8 mouse cellular contexts compared by ENCODE assay signal in the genomic region with DNA sequence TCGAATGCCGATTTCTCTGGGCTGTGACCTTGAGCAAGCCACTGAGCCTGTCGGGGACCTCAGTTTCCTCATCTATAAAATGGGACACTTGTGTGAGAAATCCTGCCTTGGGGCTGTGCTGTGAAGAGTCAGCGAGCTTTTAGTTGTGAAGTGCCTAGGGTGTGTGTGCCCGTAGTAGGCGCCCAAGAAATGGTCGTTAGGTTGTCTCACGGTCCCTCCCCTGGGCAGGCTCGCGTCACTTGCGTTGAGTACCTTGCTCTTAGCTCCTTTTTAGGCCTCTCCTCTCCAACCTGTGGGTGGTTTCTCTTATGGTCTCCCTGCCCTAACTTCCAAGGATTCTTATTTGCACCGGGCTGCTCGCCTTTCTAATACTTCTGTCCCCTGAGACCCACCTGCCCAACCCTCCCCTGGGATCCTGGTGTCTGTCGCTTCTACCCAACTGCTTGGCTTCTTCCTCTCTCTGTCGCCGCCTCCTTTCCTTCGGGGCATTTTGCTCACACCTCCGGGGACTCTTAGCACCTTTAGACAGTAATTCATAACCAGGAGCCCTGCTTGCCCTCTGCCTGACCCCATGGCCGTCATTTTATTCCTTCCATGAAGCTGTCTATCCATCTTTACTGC. TPM values are rescaled to one million over a fixed set of nuclear protein-coding genes. Genes with fewer than 3 reads are reported as not detected.
DNase-seq lines count a peak whose midpoint lies in the region; ATAC-seq lines count a peak whose summit lies in the region.

No protein-coding gene starts in this region.

- peak overlapping the region; percentile 75 for H3K4me2 ChIP-seq in limb, embryonic 12.5 days

- H3K4me3 ChIP-seq in hindbrain, embryonic 10.5 days: peak overlapping the region; percentile 88
- H3K4me3 ChIP-seq in limb, embryonic 12.5 days (replicated peaks): peak overlapping the region; percentile 86

- H3K4me1 ChIP-seq in hindbrain, embryonic 10.5 days (replicated peaks): peaks cover 19% of the 10 kb centered on the region
- peaks cover 22% of the 10 kb centered on the region for H3K4me1 ChIP-seq in limb, embryonic 12.5 days (replicated peaks)

- 1% methylated on average over 19 of the region's 19 CpGs for WGBS in hindbrain, embryonic 10.5 days
- 1% methylated on average over 19 of the region's 19 CpGs for WGBS in limb, embryonic 12.5 days

- H3K27ac ChIP-seq in hindbrain, embryonic 10.5 days: peak overlapping the region; percentile 94
- H3K27ac ChIP-seq in limb, embryonic 12.5 days: peak overlapping the region; percentile 92

- H3K36me3 ChIP-seq in hindbrain, embryonic 10.5 days: no peaks in the 10 kb centered on the region
- no peaks in the 10 kb centered on the region for H3K36me3 ChIP-seq in limb, embryonic 12.5 days
- H3K36me3 ChIP-seq in splenic B cell, adult 2 months (ENCODE audit: control insufficient read depth, insufficient read depth, low read length, poor library complexity, severe bottlenecking): no peaks in the 10 kb centered on the region

- peak; percentile 19 to 27 for DNase-seq in layer of hippocampus, postnatal 10 days (ENCODE audit: low spot score in 2 of 2)
- DNase-seq in layer of hippocampus, postnatal 36 days: no peak
- peak; percentile 61 for DNase-seq in R1 (ENCODE audit: low read depth, low spot score)
- no peak for DNase-seq in hindbrain, embryonic 10.5 days (ENCODE audit: low spot score)
- peak; percentile 40 for DNase-seq in mesoderm, embryonic 11.5 days (ENCODE audit: low read depth, low spot score)
- DNase-seq in splenic B cell, adult 2 months (ENCODE audit: low read depth, low spot score): peak; percentile 74

- H3K9ac ChIP-seq in limb, embryonic 12.5 days (replicated peaks): peak overlapping the region; percentile 83

- ATAC-seq in erythroblast, adult 5-6 weeks (replicated peaks; ENCODE audit: low FRiP score, poor library complexity, severe bottlenecking): peak; percentile 49
- no peak; the same call in 1 of the 2 replicates for ATAC-seq in limb, embryonic 12.5 days (ENCODE audit: insufficient number of reproducible peaks, insufficient read depth, low FRiP score, low TSS enrichment, low read depth)

- peaks cover 14% of the 10 kb centered on the region for H3K27me3 ChIP-seq in hindbrain, embryonic 10.5 days (ENCODE audit: insufficient read depth, poor library complexity, severe bottlenecking)
- H3K27me3 ChIP-seq in limb, embryonic 12.5 days: no peaks in the 10 kb centered on the region
- H3K27me3 ChIP-seq in splenic B cell, adult 2 months (ENCODE audit: control insufficient read depth, insufficient read depth, low read length, poor library complexity, severe bottlenecking): no peaks in the 10 kb centered on the region

- no peaks in the 10 kb centered on the region for H3K9me3 ChIP-seq in hindbrain, embryonic 10.5 days
- no peaks in the 10 kb centered on the region for H3K9me3 ChIP-seq in limb, embryonic 12.5 days

RNA-seq across cellular contexts. Expression of gene Vcl, which starts 0.7 kb away (rescaled TPM):
- 10 to 100 TPM; 34.4 to 40.2 TPM for total RNA-seq in layer of hippocampus, postnatal 10 days (2021)
- 10 to 100 TPM; 30.5 to 36.1 TPM for total RNA-seq in layer of hippocampus, postnatal 36 days (2021)
- 42.1 and 45.6 TPM in 2 replicates for total RNA-seq in erythroblast, adult 5-6 weeks (2015; ENCODE audit: low replicate concordance)
- total RNA-seq in erythroblast, adult 5-6 weeks (2017; ENCODE audit: low replicate concordance): 28.2 and 34.6 TPM in 2 replicates
- polyA plus RNA-seq in hindbrain, embryonic 10.5 days (2016; fragmentation: Nextera tagmentation; extraction: Ambion mirVana): 31.8 and 32.9 TPM in 2 replicates
- polyA plus RNA-seq in limb, embryonic 12.5 days (2016; fragmentation: Nextera tagmentation; extraction: Ambion mirVana): 51.1 and 55.4 TPM in 2 replicates

Comparison
In these comparisons a context has a peak if more than half of its experiments do, and no peak if none do; other contexts are left out.
1. DNase-seq: peak in layer of hippocampus, postnatal 10 days (2 of 2), R1 (single experiment), mesoderm, embryonic 11.5 days (single experiment) and splenic B cell, adult 2 months (single experiment); none in layer of hippocampus, postnatal 36 days (0 of 2) and hindbrain, embryonic 10.5 days (single experiment).